Mouse (Mus musculus) erythroblast, embryonic 14.5 days (primary cell): ENCODE measurements around the gene Acnat1.

ENCODE experiments used
- GATA1 ChIP-seq: IDR thresholded peaks from 2 replicates; pipeline ENCODE4 v1.6.1; 2012; ENCODE audit warnings: low read length, inconsistent platforms, mixed read lengths
- TAL1 ChIP-seq: IDR thresholded peaks from 3 replicates; pipeline ENCODE4 v1.6.1; 2012; ENCODE audit warnings: low read length, inconsistent platforms, mixed read lengths

- no peak for TF ChIP-seq GATA1
- TF ChIP-seq TAL1: no peak
Measured at GRCm38 (mm10) chr4:49503563-49503962, 29.9 kb upstream of the Acnat1 start.
